Mouse (Mus musculus): ENCODE measurements at regions not wholly inside any gene's neighbourhood (a gene's known extent, or its start where the extent isn't known, plus 50 kb on each side); places are given as distances from the start of the nearest gene placed in this dataset.
A peak's percentile ranks its signal among the peaks of the same experiment; 100 is the strongest.

- no peak for DNase-seq (ENCODE audit: low read depth, low spot score)
Measured at GRCm38 (mm10) chr3:41234994-41235393, 152.1 kb upstream of the Pgrmc2 start.

GRCm38 (mm10) chr3:41234191-41234590 lies 151.3 kb upstream of the Pgrmc2 start:
- no peak for DNase-seq (ENCODE audit: low read depth, low spot score)

GRCm38 (mm10) chr3:41233439-41233838 lies 150.6 kb upstream of the Pgrmc2 start:
- DNase-seq (ENCODE audit: low read depth, low spot score) = no peak

DNA sequence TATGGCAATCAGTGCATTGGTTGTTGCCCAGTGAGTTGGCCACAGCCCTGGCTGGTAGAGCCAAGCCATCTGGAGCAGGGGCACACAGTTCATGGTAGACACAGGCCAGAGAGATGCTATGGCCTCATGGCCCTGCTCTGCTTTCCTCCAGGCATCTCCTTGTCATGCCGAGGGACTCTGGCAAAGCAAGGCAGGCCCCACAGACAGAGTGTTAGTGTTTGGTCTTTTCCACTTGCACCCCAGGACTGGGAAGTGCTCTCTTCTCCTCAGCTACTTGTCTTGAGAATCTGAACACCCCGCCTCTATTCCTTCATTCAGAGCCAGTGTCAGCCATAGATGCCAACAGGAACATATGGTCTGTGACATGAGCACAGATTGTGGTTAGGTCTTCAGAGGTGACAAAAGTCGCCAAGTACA lies 148.1 kb upstream of the Pgrmc2 start:
- no peak for DNase-seq (ENCODE audit: low read depth, low spot score)

DNA sequence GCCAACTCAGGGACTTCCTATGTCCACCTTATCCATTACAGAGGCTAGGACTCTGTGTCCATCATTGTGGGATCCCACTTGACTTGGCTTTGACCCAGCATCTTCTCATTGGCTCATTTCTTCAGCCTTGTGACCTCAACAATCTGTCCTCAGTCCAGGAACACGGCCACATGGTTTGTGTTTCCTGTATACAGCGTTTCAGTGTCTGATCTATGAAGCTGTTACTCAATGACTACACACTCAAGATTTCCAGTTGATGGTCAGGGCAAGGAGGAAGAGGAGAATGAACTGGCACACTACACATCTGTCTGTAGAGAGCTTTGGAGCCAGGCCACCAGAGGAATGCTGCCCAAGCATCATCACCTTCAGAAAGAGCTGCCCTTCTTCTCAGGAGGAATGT lies 146.6 kb upstream of the Pgrmc2 start:
- DNase-seq (ENCODE audit: low read depth, low spot score) = no peak

DNA sequence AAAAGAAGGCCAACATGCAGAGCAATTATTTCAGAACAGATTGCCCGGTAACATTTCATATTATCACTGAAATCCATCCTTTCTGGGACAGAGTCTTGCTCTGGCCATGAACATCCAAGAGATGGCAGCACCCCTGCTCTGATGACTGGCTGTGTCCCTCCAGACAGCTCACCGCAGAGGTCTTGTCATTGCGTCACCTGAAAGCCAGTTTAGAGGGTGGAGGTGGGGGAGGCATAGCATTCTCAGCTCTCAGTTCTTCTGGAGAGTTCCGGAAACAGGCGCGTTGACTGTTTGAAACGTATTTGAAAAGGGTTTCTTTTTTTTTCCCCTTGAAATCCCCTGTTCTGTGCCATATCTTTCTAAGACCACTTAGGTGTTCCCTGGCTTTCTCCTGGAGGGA lies 145.7 kb upstream of the Pgrmc2 start:
- DNase-seq (ENCODE audit: low read depth, low spot score) = peak; percentile 30

- DNase-seq (ENCODE audit: low read depth, low spot score) = no peak
Measured at GRCm38 (mm10) chr3:41220746-41221145, 137.9 kb upstream of the Pgrmc2 start.

- no peak for DNase-seq (ENCODE audit: low read depth, low spot score)
Measured at GRCm38 (mm10) chr3:41217770-41218169, 134.9 kb upstream of the Pgrmc2 start.

GRCm38 (mm10) chr3:41213533-41213932 lies 130.7 kb upstream of the Pgrmc2 start:
- no peak for DNase-seq (ENCODE audit: low read depth, low spot score)

GRCm38 (mm10) chr3:41210333-41210732 lies 127.5 kb upstream of the Pgrmc2 start:
- no peak for DNase-seq (ENCODE audit: low read depth, low spot score)

DNA sequence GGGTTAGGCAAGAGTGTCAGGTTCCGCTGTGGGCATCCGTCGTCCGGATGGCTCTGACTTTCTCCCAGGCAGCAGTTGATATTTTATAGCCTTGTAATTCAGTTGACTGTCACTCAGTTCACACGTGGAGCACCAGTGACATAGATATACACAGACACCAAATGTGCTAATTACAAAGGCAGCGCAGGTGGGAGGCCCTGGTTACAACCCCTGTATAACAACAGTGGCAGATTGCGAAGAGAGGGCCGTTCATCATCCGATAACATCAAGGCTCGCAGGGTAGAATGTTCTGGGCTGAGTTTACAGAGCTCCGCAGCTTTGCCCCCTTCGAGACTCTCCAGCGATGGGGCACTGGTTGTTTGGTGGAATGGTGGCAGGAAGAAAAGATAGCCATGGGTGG lies 120.0 kb upstream of the Pgrmc2 start:
- no peak for DNase-seq (ENCODE audit: low read depth, low spot score)

DNA sequence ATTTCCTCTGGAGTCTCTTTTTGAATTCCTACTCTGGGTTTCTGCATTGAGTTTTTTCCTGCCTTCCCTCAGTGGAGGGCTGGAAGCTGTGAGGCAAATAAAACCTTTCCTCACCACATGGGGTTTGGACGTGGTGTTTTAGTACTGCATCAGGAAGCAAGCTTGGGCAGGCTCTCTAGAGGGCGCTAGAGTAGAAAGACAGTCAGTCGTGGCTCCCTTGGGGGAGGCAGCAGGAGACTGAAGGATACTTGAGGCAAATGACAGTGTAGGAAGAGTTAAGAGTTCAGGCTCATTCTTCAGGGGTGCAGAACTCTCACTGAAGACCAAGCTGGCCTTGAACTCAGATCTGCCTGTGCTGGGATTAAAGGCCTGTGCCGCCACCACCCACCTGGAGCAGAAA lies 118.9 kb upstream of the Pgrmc2 start:
- peak; percentile 78 for DNase-seq (ENCODE audit: low read depth, low spot score)

DNA sequence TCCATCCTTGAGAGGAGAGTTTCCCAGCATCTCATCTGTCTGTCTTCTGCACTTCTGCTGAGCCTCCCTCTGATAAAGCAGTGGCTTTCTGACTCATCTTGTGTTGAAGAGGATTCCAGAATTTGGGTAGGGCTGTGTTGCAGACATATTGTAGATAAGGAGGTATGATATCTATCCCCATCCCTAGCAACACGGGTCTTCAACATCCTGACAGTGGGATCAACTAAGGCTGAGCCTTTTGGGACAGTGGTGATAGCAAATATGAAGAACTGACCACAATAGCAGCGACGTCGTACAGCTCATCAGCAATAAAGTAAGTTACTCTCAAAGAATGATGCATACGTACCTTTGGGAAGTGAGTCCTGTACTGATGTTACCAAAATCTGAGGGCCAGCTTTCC lies 117.2 kb upstream of the Pgrmc2 start:
- no peak for DNase-seq (ENCODE audit: low read depth, low spot score)

GRCm38 (mm10) chr3:41198216-41198976 lies 115.5 kb upstream of the Pgrmc2 start:
- peak; percentile 36 for DNase-seq (ENCODE audit: low read depth, low spot score)

GRCm38 (mm10) chr3:41195113-41195975 lies 112.5 kb upstream of the Pgrmc2 start:
- no peak for DNase-seq (ENCODE audit: low read depth, low spot score)

DNA sequence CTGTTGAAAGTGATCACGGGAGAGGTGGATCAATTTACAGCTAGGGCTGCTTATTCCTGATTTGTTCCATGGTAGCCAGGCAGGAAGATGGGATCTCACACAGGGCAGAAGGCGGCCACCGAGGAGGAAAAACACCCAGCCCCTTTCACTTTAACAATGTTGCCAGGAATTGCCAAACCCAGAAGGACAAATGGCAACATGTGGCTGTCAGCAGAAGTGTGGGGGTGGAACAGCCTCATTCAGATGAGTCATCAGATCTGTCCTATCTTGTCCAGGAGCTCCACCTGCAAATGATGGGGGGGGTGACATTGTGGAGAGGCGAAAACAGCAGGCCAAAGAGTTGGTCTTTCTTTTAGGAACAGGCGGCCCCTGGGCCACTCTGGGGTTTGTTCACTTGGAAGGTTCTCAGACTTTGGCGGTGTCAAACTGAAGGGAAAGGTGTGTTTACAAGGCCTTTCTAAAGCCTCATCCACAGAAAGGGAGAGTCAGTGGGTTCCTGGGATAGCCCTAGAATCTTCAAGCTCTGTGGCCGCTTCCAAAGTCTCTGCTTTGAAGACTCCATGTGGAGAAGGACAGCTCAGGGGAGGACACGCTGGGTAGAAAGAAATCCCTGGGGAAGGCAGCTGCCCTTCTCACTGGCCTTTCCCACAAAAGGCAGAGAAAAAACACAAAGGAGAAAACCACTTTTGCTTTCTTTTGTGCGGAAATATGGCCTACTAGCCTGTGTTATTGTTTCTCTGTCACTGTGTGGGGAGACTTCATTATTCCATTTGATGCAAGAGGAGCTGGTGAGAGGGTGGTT lies 111.7 kb upstream of the Pgrmc2 start:
- DNase-seq (ENCODE audit: low read depth, low spot score) = no peak

DNA sequence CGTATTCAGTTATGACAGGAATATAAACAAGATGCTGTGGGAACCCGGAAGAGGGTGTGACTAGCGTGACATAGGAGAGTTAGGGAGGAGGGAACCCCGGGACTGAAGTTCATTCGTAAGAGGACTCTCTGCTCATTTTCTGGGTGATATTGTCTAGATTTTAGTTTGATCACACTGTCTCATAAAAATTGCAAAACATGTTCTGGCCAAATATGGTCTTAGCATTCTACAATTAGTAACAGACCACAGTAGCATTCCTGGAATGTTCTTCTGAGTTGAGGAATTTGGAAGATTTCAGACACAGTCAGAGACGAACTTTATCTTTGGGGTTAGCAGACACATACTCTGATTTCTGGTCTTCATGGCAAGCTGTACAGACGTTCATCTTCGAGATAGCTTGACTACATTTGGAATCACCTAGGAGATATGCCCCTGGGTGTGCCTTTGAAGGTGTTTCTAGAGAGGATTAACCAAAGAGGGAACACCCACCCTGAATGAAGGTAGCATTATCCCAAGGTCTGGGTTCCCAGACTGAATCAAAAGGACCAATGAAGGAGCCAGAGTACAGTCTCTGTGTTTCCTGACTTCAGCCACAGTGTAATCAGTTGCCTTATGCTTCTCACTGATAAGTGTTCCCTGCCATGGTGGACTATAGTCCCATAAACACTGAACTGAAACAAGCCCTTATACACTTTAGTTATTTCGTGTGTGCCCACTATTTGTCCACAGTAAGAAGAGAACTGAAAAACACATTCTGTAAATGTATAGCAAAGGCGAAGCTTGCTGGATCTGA lies 102.7 kb upstream of the Pgrmc2 start:
- DNase-seq (ENCODE audit: low read depth, low spot score) = no peak

- no peak for DNase-seq (ENCODE audit: low read depth, low spot score)
Measured at GRCm38 (mm10) chr3:41184375-41184774, 101.5 kb upstream of the Pgrmc2 start.

DNA sequence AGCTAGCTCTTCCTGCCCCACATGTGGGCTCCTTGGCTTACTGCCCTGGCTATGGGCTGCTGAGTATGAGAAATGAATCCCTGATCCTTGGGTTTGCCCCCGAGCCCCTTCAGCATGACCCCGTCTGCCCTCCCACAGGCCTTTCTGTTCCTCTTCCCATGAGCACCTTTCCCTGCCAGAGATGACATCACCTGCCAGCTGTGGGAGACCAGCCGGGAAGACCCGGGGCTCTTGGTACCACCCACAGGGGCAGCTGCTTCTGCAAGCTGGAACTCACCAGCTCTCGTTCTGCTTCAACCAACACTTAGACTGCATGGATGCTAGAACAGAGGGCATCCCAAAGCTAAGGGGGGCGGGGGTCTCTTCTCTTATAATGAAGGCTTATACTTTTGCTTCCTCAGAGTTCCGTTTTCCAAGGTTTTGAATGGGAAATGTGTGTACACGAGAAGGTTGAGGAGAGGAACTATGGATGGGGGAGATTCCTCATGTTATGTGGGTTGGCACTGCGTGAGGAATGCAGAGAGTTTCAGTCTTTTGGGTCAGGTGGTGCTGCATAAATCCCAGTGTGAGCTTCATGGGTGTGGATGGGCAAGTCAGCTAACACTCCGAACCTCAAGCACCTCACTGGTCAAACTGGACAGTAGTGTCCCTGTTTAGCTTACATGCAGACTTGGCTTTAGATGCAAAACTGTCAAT lies 100.2 kb upstream of the Pgrmc2 start:
- DNase-seq (ENCODE audit: low read depth, low spot score) = no peak

GRCm38 (mm10) chr3:41182036-41182899 lies 99.4 kb upstream of the Pgrmc2 start:
- DNase-seq (ENCODE audit: low read depth, low spot score) = peak; percentile 78

Data from R1 (cell line).